Mouse (Mus musculus) C2C12 (cell line): ENCODE data around the gene Gli1. TPM values are rescaled to one million over a fixed set of nuclear protein-coding genes. Genes with fewer than 3 reads are reported as not detected.

Experiments used
- H3K27me3 ChIP-seq: one replicate; pipeline ENCODE4 v1.6.1; 2011; ENCODE audit not compliant: control insufficient read depth, insufficient read depth, insufficient read length
- H3K36me3 ChIP-seq: one replicate; pipeline ENCODE4 v1.6.1; 2011; ENCODE audit not compliant: control insufficient read depth, insufficient read depth
- H3K4me3 ChIP-seq: one replicate; pipeline ENCODE4 v1.5.1; 2011; ENCODE audit warnings: mild to moderate bottlenecking, control low read depth; ENCODE audit not compliant: poor library complexity, insufficient read depth, severe bottlenecking
- H3K79me2 ChIP-seq: one replicate; pipeline ENCODE4 v1.6.1; 2011; ENCODE audit not compliant: control insufficient read depth, insufficient read depth
- H3K79me3 ChIP-seq: one replicate; pipeline ENCODE4 v1.6.1; 2011; ENCODE audit warnings: low read depth, control low read depth
- H3ac ChIP-seq: one replicate; pipeline ENCODE3; 2011; ENCODE audit warnings: low read depth; ENCODE audit not compliant: control insufficient read depth, insufficient read length
- CEBPB ChIP-seq: IDR thresholded peaks from one replicate; pipeline ENCODE4 v1.6.1; 2011; ENCODE audit warnings: low read depth, mild to moderate bottlenecking, control low read depth, moderate library complexity
- CTCF ChIP-seq: IDR thresholded peaks from one replicate; pipeline ENCODE4 v1.5.1; 2011; ENCODE audit not compliant: control insufficient read depth, insufficient read depth, insufficient read length
- FOSL1 ChIP-seq: IDR thresholded peaks from one replicate; pipeline ENCODE4 v1.8.0; 2011; ENCODE audit warnings: mild to moderate bottlenecking, low read length; ENCODE audit not compliant: poor library complexity, insufficient read depth, severe bottlenecking
- MAX ChIP-seq: IDR thresholded peaks from one replicate; pipeline ENCODE4 v1.6.1; 2011; ENCODE audit warnings: mild to moderate bottlenecking, control low read depth
- MYOD1 ChIP-seq: IDR thresholded peaks from one replicate; pipeline ENCODE4 v1.6.1; 2011; ENCODE audit warnings: low read depth; ENCODE audit not compliant: control insufficient read depth, insufficient read length
- MYOG ChIP-seq: IDR thresholded peaks from one replicate; pipeline ENCODE4 v1.6.1; 2011; ENCODE audit not compliant: control insufficient read depth, insufficient read length; ENCODE audit errors: extremely low read depth
- USF1 ChIP-seq: IDR thresholded peaks from one replicate; pipeline ENCODE4 v1.6.1; 2011; ENCODE audit warnings: low read depth, mild to moderate bottlenecking, control low read depth, moderate library complexity
- long read RNA-seq, 2 experiments: library from polyadenylated mRNA; unstranded; transcript quantifications; one replicate each; pipeline ENCODE4 v2.0.0; 2019 to 2020
- polyA plus RNA-seq: library from polyadenylated mRNA; unstranded; fragments of >200 nt; fragmentation: generic; extraction: Trizol; gene quantifications from one replicate; pipeline ENCODE4 v1.2.1, GENCODE M21; 2012; ENCODE audit warnings: missing spikeins

Gene Gli1
- 1.6 TPM for polyA plus RNA-seq
- long read RNA-seq, experiment 1, result 0 reads
- long read RNA-seq, experiment 2, result 0 reads

- TF ChIP-seq CEBPB (no peak), MAX (peak; percentile 79), CTCF (peak; percentile 73)
- peak within 1 kb of the TSS; percentile 32 for H3K4me3 ChIP-seq
These were observed at the start of gene Gli1 for GRCm38 (mm10) chr10:127341891-127342639. Gene Gli1 (minus strand): TSS chr10:127341974.

GRCm38 (mm10) chr10:127381743-127382134, 40.0 kb upstream of the Gli1 start:
- TF ChIP-seq MYOD1, result no peak
- TF ChIP-seq FOSL1, result no peak
- no peak for TF ChIP-seq MYOG
- no peak for TF ChIP-seq CEBPB
- no peak for TF ChIP-seq MAX
- no peak for TF ChIP-seq CTCF
- TF ChIP-seq USF1, result no peak
- no peaks in the 10 kb centered on the region for H3K36me3 ChIP-seq
- no peaks in the 10 kb centered on the region for H3K27me3 ChIP-seq
- H3K79me2 ChIP-seq, result peaks cover 59% of the 10 kb centered on the region
- peak overlapping the region; percentile 68 for H3K4me3 ChIP-seq
- H3K79me3 ChIP-seq, result peaks cover 38% of the 10 kb centered on the region
- peak overlapping the region; percentile 40 for H3ac ChIP-seq

More at GRCm38 (mm10) chr10:127341891-127342639, at the start of gene Gli1:
- H3K27me3 ChIP-seq, result no peaks in the 10 kb centered on the region
- H3ac ChIP-seq, result peak within 1 kb of the TSS; percentile 28
- H3K79me2 ChIP-seq, result no peaks in the 10 kb centered on the region
- H3K79me3 ChIP-seq, result no peaks in the 10 kb centered on the region
- no peaks in the 10 kb centered on the region for H3K36me3 ChIP-seq

GRCm38 (mm10) chr10:127380767-127381742, 39.3 kb upstream of the Gli1 start:
- Histone ChIP-seq H3K79me2 (peaks cover 52% of the 10 kb centered on the region), H3ac (peak overlapping the region; percentile 97), H3K36me3 (no peaks in the 10 kb centered on the region), H3K4me3 (peak overlapping the region; percentile 68), H3K79me3 (peaks cover 36% of the 10 kb centered on the region), H3K27me3 (no peaks in the 10 kb centered on the region)
- TF ChIP-seq FOSL1 (no peak), MYOG (no peak), USF1 (no peak), CEBPB (no peak), MYOD1 (no peak), CTCF (no peak), MAX (no peak)

- TF ChIP-seq MYOD1 (no peak), FOSL1 (no peak), CTCF (no peak), CEBPB (no peak), MYOG (no peak), MAX (no peak), USF1 (no peak)
- Histone ChIP-seq H3K79me3 (peaks cover 30% of the 10 kb centered on the region), H3ac (peak within 1 kb of the TSS; percentile 97), H3K36me3 (no peaks in the 10 kb centered on the region), H3K79me2 (peaks cover 44% of the 10 kb centered on the region), H3K27me3 (no peaks in the 10 kb centered on the region), H3K4me3 (peak within 1 kb of the TSS; percentile 68)
These were observed 38.5 kb upstream of the Gli1 start, which contains the start of gene R3hdm2 for GRCm38 (mm10) chr10:127380251-127380691. Gene R3hdm2 (plus strand): TSS chr10:127380327.

- Histone ChIP-seq H3K79me3 (peaks cover 24% of the 10 kb centered on the region), H3K4me3 (peak overlapping the region; percentile 68), H3K79me2 (peaks cover 38% of the 10 kb centered on the region), H3K27me3 (no peaks in the 10 kb centered on the region), H3ac (peak overlapping the region; percentile 93), H3K36me3 (no peaks in the 10 kb centered on the region)
- no peak for TF ChIP-seq MAX
- TF ChIP-seq FOSL1, result no peak
- no peak for TF ChIP-seq MYOD1
- no peak for TF ChIP-seq CTCF
- TF ChIP-seq MYOG, result no peak
- no peak for TF ChIP-seq USF1
- TF ChIP-seq CEBPB, result no peak
These were observed 37.9 kb upstream of the Gli1 start for GRCm38 (mm10) chr10:127379654-127380053.
